Mouse (Mus musculus) midbrain, embryonic 15.5 days (tissue): ENCODE data around the gene Mmp24. TPM values are rescaled to one million over a fixed set of nuclear protein-coding genes. Genes with fewer than 3 reads are reported as not detected.
A peak's percentile ranks its signal among the peaks of the same experiment; 100 is the strongest.

ENCODE experiments used
- ATAC-seq: fragments of 200-750 bp; cut with Nextera tagmentation; replicated peaks from 2 replicates; pipeline ENCODE4 v1.8.0; 2017; ENCODE audit warnings: moderate TSS enrichment
- H3K27ac ChIP-seq: fragments of 300-500 bp; sonication (generic); 2 replicates; pipeline ENCODE4 v1.5.1; 2015; ENCODE audit warnings: mild to moderate bottlenecking, inconsistent platforms
- H3K27me3 ChIP-seq: fragments of 300-500 bp; sonication (generic); replicated peaks from 2 replicates; pipeline ENCODE4 v1.6.1; 2015; ENCODE audit warnings: inconsistent platforms
- H3K36me3 ChIP-seq: fragments of 300-500 bp; sonication (generic); replicated peaks from 2 replicates; pipeline ENCODE4 v1.6.1; 2015; ENCODE audit warnings: inconsistent platforms
- H3K4me1 ChIP-seq: fragments of 300-500 bp; sonication (generic); 2 replicates; pipeline ENCODE4 v1.6.1; 2015; ENCODE audit warnings: inconsistent platforms
- H3K4me2 ChIP-seq: fragments of 300-500 bp; sonication (generic); 2 replicates; pipeline ENCODE4 v1.6.1; 2015; ENCODE audit warnings: inconsistent platforms, mild to moderate bottlenecking, moderate library complexity
- H3K4me3 ChIP-seq: fragments of 300-500 bp; sonication (generic); 2 replicates; pipeline ENCODE4 v1.5.1; 2015; ENCODE audit warnings: mild to moderate bottlenecking, inconsistent platforms
- H3K9ac ChIP-seq: fragments of 300-500 bp; sonication (generic); 2 replicates; pipeline ENCODE4 v1.6.1; 2015; ENCODE audit warnings: mild to moderate bottlenecking, inconsistent platforms
- H3K9me3 ChIP-seq: fragments of 300-500 bp; sonication (generic); 2 replicates; pipeline ENCODE4 v1.6.1; 2016; ENCODE audit warnings: inconsistent platforms
- WGBS: fragments of 180-500 bp; shearing (Covaris S2); methylation state at CpG from one replicate; pipeline ENCODE4 v1.1.7; 2015; ENCODE audit warnings: mixed read lengths; 5-methylcytosine and 5-hydroxymethylcytosine counted together
- polyA plus RNA-seq: library from polyadenylated mRNA; unstranded; fragments of >200 nt; fragmentation: Nextera tagmentation; extraction: Ambion mirVana; gene quantifications from 2 replicates; pipeline ENCODE4 v1.2.1, GENCODE M21; 2015

Mmp24 gene
- polyA plus RNA-seq, 1 experiment from 2014 or later, result 19.3 TPM

DNA sequence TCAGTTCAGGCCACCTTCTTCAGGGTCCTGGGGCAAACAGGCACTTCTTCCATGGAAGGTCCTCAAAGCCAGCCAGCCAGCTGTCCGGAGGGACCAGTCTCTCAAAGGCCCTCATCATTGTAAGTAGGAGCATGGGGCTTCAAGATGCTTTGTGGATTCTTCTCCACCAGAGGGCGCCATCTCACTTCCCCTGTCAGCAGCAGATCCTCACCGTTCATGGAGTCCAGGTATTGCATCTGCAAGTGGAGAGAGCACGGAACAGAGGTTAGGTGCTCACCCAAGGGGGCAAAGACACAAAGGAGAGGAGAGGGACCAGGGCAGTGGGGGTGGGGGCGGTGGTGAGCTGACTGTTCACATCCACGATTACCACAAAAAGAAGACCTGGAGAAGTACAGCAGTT is 73.1 kb downstream of the Mmp24 start:
- Histone ChIP-seq H3K9me3 (no peaks in the 10 kb centered on the region), H3K9ac (no peak overlapping the region), H3K27me3 (no peaks in the 10 kb centered on the region), H3K4me3 (no peak overlapping the region), H3K27ac (no peak overlapping the region), H3K4me2 (no peak overlapping the region), H3K36me3 (peaks cover 13% of the 10 kb centered on the region; the same call in 1 of the 2 replicates), H3K4me1 (no peaks in the 10 kb centered on the region)
- WGBS, result 30% methylated on average over 6 of the region's 6 CpGs
- ATAC-seq, result no peak

DNA sequence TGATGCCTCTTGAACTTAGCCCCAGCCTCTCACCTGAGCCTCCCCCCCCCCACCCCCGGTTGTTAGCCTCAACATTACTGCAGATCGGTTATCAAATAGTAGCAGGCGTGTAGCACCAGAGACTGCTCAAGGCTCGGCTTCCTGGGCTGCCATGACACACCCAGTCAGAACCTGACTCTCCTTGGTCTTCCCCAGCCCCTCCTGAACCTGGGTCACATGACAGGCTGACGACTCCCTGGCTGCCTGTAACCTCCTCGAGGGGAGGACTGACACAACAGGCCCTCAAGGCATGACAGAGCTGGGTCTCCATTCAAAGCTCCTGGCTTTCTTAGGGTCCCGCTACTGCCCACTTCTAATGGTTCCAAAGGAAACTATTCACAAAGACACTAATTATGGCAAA is 74.3 kb downstream of the Mmp24 start:
- Histone ChIP-seq H3K4me1 (no peaks in the 10 kb centered on the region), H3K27me3 (no peaks in the 10 kb centered on the region), H3K9ac (no peak overlapping the region), H3K36me3 (peaks cover 13% of the 10 kb centered on the region; the same call in 1 of the 2 replicates), H3K27ac (no peak overlapping the region), H3K4me2 (no peak overlapping the region), H3K4me3 (no peak overlapping the region), H3K9me3 (no peaks in the 10 kb centered on the region)
- WGBS, result 67% methylated on average over 7 of the region's 7 CpGs
- no peak for ATAC-seq

DNA sequence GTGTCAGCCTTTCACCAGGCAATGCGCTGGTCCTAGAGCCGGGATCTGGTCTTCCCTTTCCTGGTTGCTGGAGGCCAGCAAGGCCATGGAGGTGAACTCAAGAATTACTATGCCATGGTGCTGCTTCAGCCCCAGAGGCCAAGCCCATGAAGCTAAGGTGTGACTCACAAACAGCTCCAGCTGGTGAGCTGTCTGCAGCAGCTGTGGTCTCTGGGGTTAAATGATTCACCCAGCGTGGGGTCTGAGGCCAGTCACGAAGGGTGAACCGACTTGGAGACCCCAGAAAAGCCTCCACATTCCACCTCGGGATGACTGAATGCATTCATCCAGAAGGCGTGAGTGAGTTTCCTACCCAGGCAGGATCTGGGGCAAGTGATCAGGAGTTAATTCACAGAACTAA is 75.0 kb downstream of the Mmp24 start:
- Histone ChIP-seq H3K9me3 (no peaks in the 10 kb centered on the region), H3K27ac (no peak overlapping the region), H3K4me1 (no peaks in the 10 kb centered on the region), H3K4me3 (no peak overlapping the region), H3K4me2 (no peak overlapping the region), H3K9ac (no peak overlapping the region), H3K27me3 (no peaks in the 10 kb centered on the region), H3K36me3 (peaks cover 13% of the 10 kb centered on the region; the same call in 1 of the 2 replicates)
- no peak for ATAC-seq
- WGBS, result 86% methylated on average over 7 of the region's 7 CpGs

DNA sequence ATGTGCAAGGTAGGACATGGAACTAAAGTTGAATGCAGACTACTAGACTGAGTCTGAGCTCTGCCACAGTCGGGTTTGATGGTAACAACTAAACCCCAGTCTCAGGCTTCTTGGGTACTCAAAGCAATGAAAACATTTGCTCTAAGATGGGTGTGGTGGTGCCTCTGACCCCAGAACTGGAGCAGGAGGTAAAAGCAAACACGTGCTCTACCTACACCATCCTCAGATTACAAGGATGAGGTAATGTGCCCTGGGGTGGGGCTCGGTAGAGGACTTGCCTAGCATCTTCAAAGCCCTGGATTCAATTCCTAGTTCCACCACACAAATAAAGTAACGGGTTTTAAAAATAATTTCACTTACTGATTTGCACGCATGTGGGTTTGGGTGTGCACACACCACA is 77.4 kb downstream of the Mmp24 start:
- Histone ChIP-seq H3K4me1 (no peaks in the 10 kb centered on the region), H3K4me2 (no peak overlapping the region), H3K27me3 (no peaks in the 10 kb centered on the region), H3K27ac (no peak overlapping the region), H3K9me3 (no peaks in the 10 kb centered on the region), H3K36me3 (peaks cover 4% of the 10 kb centered on the region; the same call in 1 of the 2 replicates), H3K4me3 (no peak overlapping the region), H3K9ac (no peak overlapping the region)
- no peak for ATAC-seq
- 91% methylated on average over 5 of the region's 5 CpGs for WGBS

DNA sequence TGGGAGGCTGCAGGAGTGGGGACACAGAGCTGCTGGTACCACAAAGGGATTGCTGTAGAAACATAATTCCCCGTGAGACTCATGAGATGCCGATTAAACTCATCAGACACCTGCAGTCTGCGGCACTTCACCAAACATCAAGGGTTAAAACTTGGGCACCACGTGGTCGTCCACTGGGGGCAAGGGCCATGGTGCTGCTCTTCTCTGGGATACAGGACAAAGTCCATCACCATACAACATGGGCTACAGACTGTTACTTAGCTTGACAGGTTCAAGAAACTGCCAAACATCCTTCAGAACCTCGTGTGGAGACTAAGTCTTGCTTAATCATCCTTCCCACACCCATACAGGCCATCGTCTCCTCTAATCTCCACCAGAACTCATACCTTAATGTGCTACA is 85.0 kb downstream of the Mmp24 start:
- WGBS, result 85% methylated on average over 7 of the region's 7 CpGs
- H3K4me1 ChIP-seq, result peaks cover 6% of the 10 kb centered on the region
- no peak overlapping the region for H3K27ac ChIP-seq
- no peak for ATAC-seq
- no peak overlapping the region for H3K4me3 ChIP-seq
- no peak overlapping the region for H3K4me2 ChIP-seq
- no peaks in the 10 kb centered on the region for H3K9me3 ChIP-seq
- H3K9ac ChIP-seq, result no peak overlapping the region
- no peaks in the 10 kb centered on the region for H3K27me3 ChIP-seq
- no peaks in the 10 kb centered on the region for H3K36me3 ChIP-seq

DNA sequence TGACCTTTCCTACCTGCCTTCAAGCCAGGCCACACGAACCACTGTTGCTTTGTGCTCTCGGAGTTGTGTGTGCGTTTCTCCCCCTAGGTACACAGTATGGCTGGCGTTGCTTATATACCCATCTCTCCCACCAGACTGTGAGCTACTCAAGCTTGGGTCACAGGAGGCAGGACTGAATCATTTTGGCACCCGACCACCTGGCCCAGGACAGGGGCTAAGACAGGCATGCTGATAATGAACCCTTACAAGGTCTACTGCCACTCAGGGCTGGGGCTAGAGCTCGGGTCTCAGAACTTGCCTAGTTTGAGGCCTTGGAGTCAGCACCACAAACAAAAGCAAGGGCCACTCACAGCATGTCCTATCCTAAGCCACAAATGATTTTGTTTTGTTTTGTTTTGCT is 86.4 kb downstream of the Mmp24 start:
- H3K27ac ChIP-seq, result no peak overlapping the region
- H3K36me3 ChIP-seq, result no peaks in the 10 kb centered on the region
- 94% methylated on average over 6 of the region's 6 CpGs for WGBS
- H3K9ac ChIP-seq, result no peak overlapping the region
- H3K4me3 ChIP-seq, result no peak overlapping the region
- no peaks in the 10 kb centered on the region for H3K27me3 ChIP-seq
- no peak for ATAC-seq
- peaks cover 6% of the 10 kb centered on the region for H3K4me1 ChIP-seq
- no peak overlapping the region for H3K4me2 ChIP-seq
- no peaks in the 10 kb centered on the region for H3K9me3 ChIP-seq

DNA sequence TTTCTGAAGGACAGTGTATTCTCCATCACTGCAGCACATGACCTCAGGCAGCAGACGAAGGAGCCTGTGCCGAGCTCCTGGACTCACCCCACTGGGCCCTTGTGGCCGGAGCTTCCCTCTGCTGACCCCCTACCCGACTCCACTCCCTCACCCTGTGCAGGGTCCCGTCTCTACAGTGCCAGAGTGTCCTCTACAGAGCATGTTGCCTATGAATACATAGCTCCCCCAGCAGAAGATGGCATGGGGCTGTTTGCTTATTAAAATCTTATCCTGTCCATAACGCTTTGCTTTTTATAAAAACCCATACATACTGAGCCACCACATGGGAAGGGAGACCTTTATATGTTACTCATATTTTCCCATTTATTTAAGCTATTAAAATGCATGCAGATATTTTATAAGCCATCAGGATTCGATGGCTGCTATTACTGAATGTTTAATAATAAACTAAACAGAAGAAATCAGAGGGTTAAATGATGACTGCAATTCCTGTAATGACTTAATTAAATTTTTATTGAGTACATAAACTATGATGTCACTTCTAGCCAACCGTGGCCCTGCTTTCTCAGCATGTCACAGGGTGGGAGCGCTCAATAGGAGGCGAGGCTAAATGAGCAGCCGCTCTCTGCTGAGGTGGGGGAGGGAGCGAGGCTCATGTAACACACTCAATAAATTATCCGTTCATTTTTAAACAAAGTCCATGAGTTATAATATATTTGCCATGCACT is 87.6 kb downstream of the Mmp24 start:
- Histone ChIP-seq H3K9me3 (no peaks in the 10 kb centered on the region), H3K36me3 (no peaks in the 10 kb centered on the region), H3K4me1 (peaks cover 6% of the 10 kb centered on the region), H3K27ac (peak overlapping the region; percentile 55; the same call in 1 of the 2 replicates), H3K9ac (no peak overlapping the region), H3K27me3 (no peaks in the 10 kb centered on the region), H3K4me2 (peak overlapping the region; percentile 13; the same call in 1 of the 2 replicates), H3K4me3 (no peak overlapping the region)
- 58% methylated on average over 13 of the region's 13 CpGs for WGBS
- peak; percentile 93 for ATAC-seq

DNA sequence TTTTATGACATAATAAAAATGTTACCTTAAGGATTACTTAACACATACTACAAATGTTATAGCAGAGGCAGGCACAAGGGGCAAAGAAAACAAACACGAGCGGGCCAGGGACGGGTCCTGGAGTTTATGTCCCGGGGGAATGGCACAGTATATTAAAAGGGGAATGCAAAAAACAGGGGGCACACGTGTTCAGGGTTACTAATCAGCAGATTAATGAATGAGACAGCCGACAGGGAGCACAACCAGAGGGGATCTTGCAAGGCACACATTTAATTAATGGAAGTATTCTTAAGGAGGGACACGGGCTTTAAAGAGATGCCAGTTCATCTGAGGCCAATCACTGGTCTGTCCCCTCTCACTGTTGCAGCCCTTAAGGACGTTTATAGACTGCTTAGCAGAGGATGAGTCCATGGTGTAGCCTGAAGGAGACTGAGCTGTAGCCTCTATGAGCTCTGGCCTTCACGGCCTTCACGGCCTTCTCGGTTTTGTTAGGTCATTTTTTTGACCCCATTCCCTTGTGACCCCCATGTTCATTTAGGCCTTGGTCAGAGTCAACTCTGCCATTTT is 88.2 kb downstream of the Mmp24 start:
- Histone ChIP-seq H3K9ac (no peak overlapping the region), H3K36me3 (no peaks in the 10 kb centered on the region), H3K4me3 (no peak overlapping the region), H3K4me2 (peak overlapping the region; percentile 13; the same call in 1 of the 2 replicates), H3K4me1 (peaks cover 6% of the 10 kb centered on the region), H3K27me3 (no peaks in the 10 kb centered on the region), H3K27ac (peak overlapping the region; percentile 45), H3K9me3 (no peaks in the 10 kb centered on the region)
- WGBS, result 46% methylated on average over 11 of the region's 11 CpGs
- ATAC-seq, result peak; percentile 74

Other genes starting within 250 kb of the Mmp24 start
- 15.3 and 16.3 TPM in 2 replicates for gene Gss, start 182.5 kb upstream of the Mmp24 start, polyA plus RNA-seq
- 0.64 and 1.2 TPM in 2 replicates for gene Myh7b, start 164.1 kb upstream of the Mmp24 start, polyA plus RNA-seq
- 165 and 166 TPM in 2 replicates for gene Trpc4ap, start 83.0 kb upstream of the Mmp24 start, polyA plus RNA-seq
- gene Edem2, start 45.9 kb upstream of the Mmp24 start, polyA plus RNA-seq, result 51.0 and 52.7 TPM in 2 replicates
- not detected in 2 replicates for gene Gm17581, start 39.5 kb upstream of the Mmp24 start, polyA plus RNA-seq
- gene Procr, start 24.2 kb upstream of the Mmp24 start, polyA plus RNA-seq, result 2.3 and 3.2 TPM in 2 replicates
- gene BC029722, start 44.1 kb downstream of the Mmp24 start, polyA plus RNA-seq, result 39.5 and 40.2 TPM in 2 replicates
- 140 and 156 TPM in 2 replicates for gene Eif6, start 51.6 kb downstream of the Mmp24 start, polyA plus RNA-seq
- gene Fam83c, start 59.5 kb downstream of the Mmp24 start, polyA plus RNA-seq, result 0.54 and 0.60 TPM in 2 replicates
- gene Uqcc1, start 155.0 kb downstream of the Mmp24 start, polyA plus RNA-seq, result 63.6 and 68.8 TPM in 2 replicates
- not detected in 2 replicates for gene Gm15557, start 165.4 kb downstream of the Mmp24 start, polyA plus RNA-seq
- gene Gdf5, start 170.0 kb downstream of the Mmp24 start, polyA plus RNA-seq, result 0.95 and 1.7 TPM in 2 replicates
- gene Cep250, start 181.1 kb downstream of the Mmp24 start, polyA plus RNA-seq, result 17.1 and 19.2 TPM in 2 replicates
- gene 6430550D23Rik, start 232.6 kb downstream of the Mmp24 start, polyA plus RNA-seq, result 1.4 and 1.9 TPM in 2 replicates
- gene Ergic3, start 232.7 kb downstream of the Mmp24 start, polyA plus RNA-seq, result 468 and 485 TPM in 2 replicates